Mouse (Mus musculus): Measurements from ENCODE around the gene Osgin1.

The Osgin1 gene

GRCm38 (mm10) chr8:119433582-119434174 lies at the start of gene Osgin1:
Gene Osgin1, plus strand, starts transcription at chr8:119434124.
- DNase-seq (ENCODE audit: low spot score), result no peak

DNA sequence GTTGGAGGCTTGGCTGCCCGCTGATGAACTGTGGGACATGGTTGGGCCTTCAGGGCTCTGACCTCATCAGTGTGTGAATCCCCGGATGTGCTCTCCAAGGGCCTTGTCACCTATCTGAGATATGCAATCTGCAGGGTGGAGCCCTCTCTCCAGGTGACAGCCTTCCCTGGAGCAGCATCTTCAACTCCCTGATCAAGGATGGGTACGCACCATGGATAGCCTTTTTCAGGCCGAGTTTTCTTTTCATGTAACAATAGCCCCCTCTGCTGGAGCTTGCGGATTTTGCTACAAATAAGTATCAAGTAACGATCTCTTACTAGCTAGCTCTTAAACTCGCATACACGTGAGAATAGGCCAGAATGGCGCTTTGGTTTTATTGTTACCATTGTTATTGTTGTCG lies 49.4 kb upstream of the Osgin1 start:
- DNase-seq (ENCODE audit: low spot score), result peak; percentile 51

DNA sequence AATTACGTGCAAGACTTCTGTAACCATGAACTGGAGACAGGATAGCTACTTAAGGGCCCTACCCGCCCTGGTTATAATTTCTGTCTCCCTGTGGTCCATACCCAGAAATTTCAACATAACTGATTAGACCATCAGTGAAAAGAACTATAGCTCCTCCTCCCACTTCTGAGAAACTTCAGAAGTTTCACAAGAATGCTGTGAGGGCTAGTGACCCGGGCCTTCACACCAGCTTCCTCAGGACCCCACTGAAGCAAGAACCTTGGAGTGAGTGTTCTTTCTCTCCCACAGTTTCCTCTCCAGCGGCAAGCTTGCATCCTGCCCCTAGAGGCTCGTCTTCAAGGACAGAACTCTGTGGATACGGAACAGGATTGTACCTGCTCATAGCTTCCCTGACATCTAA lies 48.1 kb upstream of the Osgin1 start:
- no peak for DNase-seq (ENCODE audit: low spot score)

- no peak for DNase-seq (ENCODE audit: low spot score)
Measured at GRCm38 (mm10) chr8:119386988-119387387, 46.9 kb upstream of the Osgin1 start.

GRCm38 (mm10) chr8:119394097-119394496 lies 39.8 kb upstream of the Osgin1 start:
- DNase-seq (ENCODE audit: low spot score), result no peak

DNA sequence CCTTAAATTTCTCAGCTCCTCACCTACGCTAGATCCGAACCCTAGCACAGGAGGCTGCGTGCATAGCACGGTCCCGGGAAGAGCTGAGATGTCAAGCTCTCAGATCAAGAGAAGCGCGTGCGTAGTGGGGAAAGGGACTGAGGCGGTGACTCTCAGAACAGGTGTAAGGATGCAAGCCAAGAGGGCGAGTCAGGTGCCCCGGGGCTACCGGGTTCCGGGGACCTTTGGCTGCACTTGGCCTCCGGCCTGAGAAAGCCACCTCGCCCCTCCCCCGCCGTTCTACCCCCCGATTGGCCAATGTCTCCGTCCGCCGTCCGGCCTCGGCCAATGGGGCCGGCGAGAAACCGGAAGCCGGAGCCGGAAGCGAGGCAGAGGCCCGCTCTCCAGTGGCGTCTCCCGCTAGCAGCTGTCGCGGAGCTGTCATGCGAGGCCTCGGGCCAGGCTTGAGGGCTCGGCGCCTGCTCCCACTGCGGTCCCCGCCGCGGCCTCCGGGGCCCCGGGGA lies 39.3 kb upstream of the Osgin1 start, which contains the start of gene Mlycd:
TSS of gene Mlycd (plus strand) at position 355 of the 503 bp plus-strand sequence.
- peak; percentile 80 for DNase-seq (ENCODE audit: low spot score)

- DNase-seq (ENCODE audit: low spot score), result no peak
Measured at GRCm38 (mm10) chr8:119395072-119395950, 38.6 kb upstream of the Osgin1 start.

DNA sequence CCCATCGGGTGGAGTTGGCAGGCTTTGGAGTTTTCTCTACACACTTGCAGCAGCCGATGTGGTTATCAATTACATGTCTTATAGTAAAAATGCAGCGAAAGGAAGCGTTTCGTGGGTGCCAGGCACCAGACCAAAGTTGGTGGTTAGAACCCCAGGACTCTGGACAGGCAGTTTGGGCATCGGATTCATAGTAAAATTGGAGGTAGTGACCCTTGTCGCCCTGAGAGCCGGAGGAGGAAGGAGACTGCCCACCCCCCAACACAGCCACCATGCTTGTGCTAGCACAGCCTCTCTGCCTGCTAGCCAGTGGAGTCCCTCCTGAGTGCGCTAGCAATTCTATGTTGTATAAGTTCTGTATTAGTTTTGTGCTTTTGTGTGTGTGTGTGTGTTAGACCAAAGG lies 35.4 kb upstream of the Osgin1 start:
- no peak for DNase-seq (ENCODE audit: low spot score)

DNA sequence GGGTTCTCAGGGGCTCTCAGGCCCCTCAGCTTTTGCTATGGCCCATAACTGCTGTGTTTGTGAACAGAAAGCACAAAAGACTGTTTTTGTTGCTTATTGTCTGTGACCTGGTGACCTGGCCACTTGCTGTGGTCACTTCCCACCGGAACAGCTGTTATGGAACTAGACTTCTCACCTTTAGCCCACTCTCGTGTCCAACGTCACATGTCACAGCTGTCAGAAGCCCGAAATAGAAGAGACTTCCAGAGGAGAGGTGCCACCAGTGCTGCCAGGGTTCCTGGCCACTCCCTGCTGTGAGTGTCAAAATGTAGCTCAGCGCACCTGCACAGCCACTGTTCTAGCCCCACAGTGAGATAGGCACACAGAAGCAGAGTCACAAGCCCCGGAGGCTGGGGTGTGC lies 34.7 kb upstream of the Osgin1 start:
- DNase-seq (ENCODE audit: low spot score), result no peak

DNA sequence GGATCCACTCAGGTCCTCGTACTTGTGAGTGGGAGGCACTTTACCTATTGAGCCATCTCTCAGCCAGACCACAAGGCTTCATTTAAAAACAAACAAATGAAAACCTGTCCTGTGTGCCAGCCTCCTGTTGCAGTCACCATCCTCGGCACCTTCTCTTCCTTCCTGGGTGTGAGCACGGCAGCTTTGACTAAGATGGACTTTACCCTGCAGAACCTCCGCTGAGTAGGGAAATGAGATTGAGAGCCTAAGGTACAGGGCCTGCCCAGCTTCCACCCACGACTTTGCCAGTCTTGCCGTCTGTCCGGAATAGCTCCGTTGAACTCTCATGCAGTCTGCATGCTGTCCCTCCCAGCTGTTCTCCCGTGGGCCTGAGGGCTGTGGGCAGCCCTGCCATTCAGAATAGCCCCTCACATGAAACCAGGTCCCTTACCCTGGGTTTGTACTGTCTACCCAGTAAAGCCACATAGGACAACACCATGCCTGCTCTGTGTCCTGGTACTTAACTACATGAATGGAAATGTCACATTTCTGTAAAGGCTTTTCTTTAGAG lies 33.7 kb upstream of the Osgin1 start:
- DNase-seq (ENCODE audit: low spot score), result no peak

GRCm38 (mm10) chr8:119400904-119401303 lies 33.0 kb upstream of the Osgin1 start:
- DNase-seq (ENCODE audit: low spot score), result no peak

DNA sequence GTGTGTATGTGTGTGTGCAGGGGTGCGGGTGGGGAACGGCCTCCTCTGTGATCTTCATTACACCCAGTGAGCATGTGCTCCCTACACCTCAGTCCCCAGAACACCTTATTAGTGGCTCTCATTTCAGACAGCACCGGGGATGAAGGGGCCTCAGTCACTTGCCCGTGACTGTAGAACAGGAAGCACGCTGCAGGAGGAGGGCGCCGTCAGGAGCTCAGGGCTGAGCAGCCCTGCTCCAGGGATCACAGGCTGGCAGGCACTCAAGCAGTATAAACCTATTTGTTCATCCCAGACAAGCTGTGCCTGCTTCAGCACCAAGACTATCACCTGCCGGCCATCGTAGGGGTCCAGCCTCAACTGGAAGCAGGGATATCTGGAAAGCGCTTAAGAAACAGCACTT lies 30.0 kb upstream of the Osgin1 start:
- no peak for DNase-seq (ENCODE audit: low spot score)

GRCm38 (mm10) chr8:119404648-119405047 lies 29.3 kb upstream of the Osgin1 start:
- DNase-seq (ENCODE audit: low spot score), result no peak

DNA sequence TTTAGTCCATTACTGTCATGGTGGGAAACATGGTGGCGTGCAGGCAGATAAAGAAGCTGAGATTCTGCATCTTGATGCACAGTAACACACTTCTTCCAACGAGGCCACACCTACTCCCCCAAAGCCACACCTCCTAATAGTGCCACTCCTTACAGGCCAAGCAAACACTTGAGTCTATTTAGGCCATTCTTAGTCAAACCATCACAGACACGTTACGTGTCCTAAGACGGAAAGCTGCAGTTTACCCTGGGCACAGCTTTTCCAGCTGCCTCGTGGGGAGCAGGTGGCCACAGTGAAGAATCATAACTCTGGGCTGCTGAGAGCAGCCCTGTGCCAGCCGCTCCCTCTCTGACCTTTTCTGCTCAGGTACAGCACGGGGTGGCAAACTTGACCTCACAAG lies 25.6 kb upstream of the Osgin1 start:
- DNase-seq (ENCODE audit: low spot score), result no peak

- DNase-seq (ENCODE audit: low spot score), result no peak
Measured at GRCm38 (mm10) chr8:119412037-119412734, 21.7 kb upstream of the Osgin1 start.

GRCm38 (mm10) chr8:119412735-119413498 lies 21.0 kb upstream of the Osgin1 start:
- peak; percentile 59 for DNase-seq (ENCODE audit: low spot score)

GRCm38 (mm10) chr8:119413605-119414004 lies 20.3 kb upstream of the Osgin1 start:
- DNase-seq (ENCODE audit: low spot score), result no peak

GRCm38 (mm10) chr8:119420318-119420717 lies 13.6 kb upstream of the Osgin1 start:
- no peak for DNase-seq (ENCODE audit: low spot score)

DNA sequence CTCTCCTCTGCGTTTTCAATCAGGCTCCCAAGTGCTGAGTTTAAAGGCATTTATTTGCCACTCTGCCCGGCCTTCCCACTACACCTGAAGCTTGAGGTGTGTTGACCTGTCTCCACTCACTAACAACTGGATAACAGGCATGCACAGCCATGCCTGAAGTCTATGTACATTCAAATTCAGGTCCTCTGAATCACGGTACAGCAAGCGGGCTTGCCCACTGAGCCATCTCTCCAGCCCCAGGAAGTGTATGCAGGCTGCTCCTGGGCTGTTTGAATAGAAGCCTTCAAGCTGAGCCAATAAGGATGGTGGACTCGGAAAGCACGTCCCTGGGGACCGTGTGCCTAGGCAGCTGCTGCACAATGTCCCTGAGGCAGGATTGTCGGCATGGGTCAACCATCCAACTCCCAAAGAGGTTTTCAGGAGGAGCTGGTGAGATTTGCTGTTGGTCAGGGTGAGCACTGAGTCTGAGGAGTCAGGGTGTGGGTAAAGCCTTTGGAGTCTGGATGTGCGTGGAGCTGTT lies 12.3 kb upstream of the Osgin1 start:
- DNase-seq (ENCODE audit: low spot score), result no peak

DNA sequence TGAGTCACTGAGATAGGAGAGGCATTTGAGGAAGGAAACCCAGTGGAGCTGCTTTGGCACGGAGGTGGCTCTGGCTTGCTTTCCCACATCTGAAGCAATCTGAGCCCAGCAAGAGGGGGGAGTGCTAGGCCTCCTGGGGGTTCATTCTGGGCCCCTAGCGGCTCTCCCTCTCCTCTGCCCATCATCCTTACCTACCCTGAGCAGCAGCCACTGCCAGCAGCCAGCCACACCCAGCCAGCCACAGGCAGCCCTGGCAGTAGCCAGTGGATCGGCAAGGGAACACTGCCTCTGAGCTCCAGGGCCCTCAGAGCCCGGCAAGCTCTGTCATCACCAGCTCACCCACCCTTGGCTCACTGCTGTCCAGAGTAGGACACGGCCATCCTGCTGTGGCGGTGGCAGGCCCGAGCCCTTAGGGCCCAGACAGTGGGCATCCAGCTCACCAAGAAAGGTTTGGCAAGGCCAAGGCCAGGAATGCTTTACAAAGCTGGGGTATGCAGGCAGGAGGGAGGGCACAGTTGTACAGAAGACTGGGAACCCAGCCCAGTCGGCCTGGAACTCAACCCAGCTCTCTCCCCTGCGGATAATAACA lies 11.7 kb upstream of the Osgin1 start:
- DNase-seq (ENCODE audit: low spot score), result no peak

DNA sequence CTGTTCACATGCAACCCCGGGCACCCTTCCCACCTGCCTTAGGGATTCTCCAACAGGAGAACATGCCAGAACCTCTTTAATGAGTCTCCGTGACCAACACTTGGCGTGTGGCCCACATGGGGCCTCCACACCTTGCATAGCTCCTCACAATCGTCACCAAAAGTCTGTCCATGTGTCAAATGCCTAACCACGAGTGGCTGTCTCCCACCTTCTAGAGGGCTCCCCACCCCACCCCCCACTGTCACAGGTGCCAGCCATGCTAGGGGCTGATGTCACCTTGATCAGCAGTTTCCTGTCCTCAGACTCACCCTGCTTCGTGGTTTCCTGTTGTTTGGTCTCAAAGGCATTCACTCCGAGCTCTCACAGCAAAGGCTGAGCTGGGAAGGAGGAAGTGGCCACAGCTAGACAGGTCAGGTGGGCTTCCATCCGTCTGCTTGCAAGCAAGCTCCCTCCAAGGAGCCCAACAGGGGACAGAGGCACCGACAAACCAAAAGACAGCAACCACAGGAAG lies 10.2 kb upstream of the Osgin1 start:
- DNase-seq (ENCODE audit: low spot score), result no peak

All from c-Kit-positive CD71-positive TER-119-positive erythroid progenitor cells, embryonic 14.5 days (primary cell).